Mouse (Mus musculus) C2C12 (cell line): ENCODE data around the gene Spata13. TPM values are rescaled to one million over a fixed set of nuclear protein-coding genes. Genes with fewer than 3 reads are reported as not detected.

Source experiments
- H3K27me3 ChIP-seq: one replicate; pipeline ENCODE4 v1.6.1; 2011; ENCODE audit not compliant: control insufficient read depth, insufficient read depth, insufficient read length
- H3K36me3 ChIP-seq: one replicate; pipeline ENCODE4 v1.6.1; 2011; ENCODE audit not compliant: control insufficient read depth, insufficient read depth
- H3K4me3 ChIP-seq: one replicate; pipeline ENCODE4 v1.5.1; 2011; ENCODE audit warnings: mild to moderate bottlenecking, control low read depth; ENCODE audit not compliant: poor library complexity, insufficient read depth, severe bottlenecking
- H3K79me2 ChIP-seq: one replicate; pipeline ENCODE4 v1.6.1; 2011; ENCODE audit not compliant: control insufficient read depth, insufficient read depth
- H3K79me3 ChIP-seq: one replicate; pipeline ENCODE4 v1.6.1; 2011; ENCODE audit warnings: low read depth, control low read depth
- H3ac ChIP-seq: one replicate; pipeline ENCODE3; 2011; ENCODE audit warnings: low read depth; ENCODE audit not compliant: control insufficient read depth, insufficient read length
- CEBPB ChIP-seq: IDR thresholded peaks from one replicate; pipeline ENCODE4 v1.6.1; 2011; ENCODE audit warnings: low read depth, mild to moderate bottlenecking, control low read depth, moderate library complexity
- CTCF ChIP-seq: IDR thresholded peaks from one replicate; pipeline ENCODE4 v1.5.1; 2011; ENCODE audit not compliant: control insufficient read depth, insufficient read depth, insufficient read length
- FOSL1 ChIP-seq: IDR thresholded peaks from one replicate; pipeline ENCODE4 v1.8.0; 2011; ENCODE audit warnings: mild to moderate bottlenecking, low read length; ENCODE audit not compliant: poor library complexity, insufficient read depth, severe bottlenecking
- MAX ChIP-seq: IDR thresholded peaks from one replicate; pipeline ENCODE4 v1.6.1; 2011; ENCODE audit warnings: mild to moderate bottlenecking, control low read depth
- MYOD1 ChIP-seq: IDR thresholded peaks from one replicate; pipeline ENCODE4 v1.6.1; 2011; ENCODE audit warnings: low read depth; ENCODE audit not compliant: control insufficient read depth, insufficient read length
- MYOG ChIP-seq: IDR thresholded peaks from one replicate; pipeline ENCODE4 v1.6.1; 2011; ENCODE audit not compliant: control insufficient read depth, insufficient read length; ENCODE audit errors: extremely low read depth
- USF1 ChIP-seq: IDR thresholded peaks from one replicate; pipeline ENCODE4 v1.6.1; 2011; ENCODE audit warnings: low read depth, mild to moderate bottlenecking, control low read depth, moderate library complexity
- polyA plus RNA-seq: library from polyadenylated mRNA; unstranded; fragments of >200 nt; fragmentation: generic; extraction: Trizol; gene quantifications from one replicate; pipeline ENCODE4 v1.2.1, GENCODE M21; 2012; ENCODE audit warnings: missing spikeins

The Spata13 gene
- polyA plus RNA-seq, 1 experiment, result 0.40 TPM

GRCm38 (mm10) chr14:60711590-60712288 is 77.9 kb downstream of the Spata13 start:
- Histone ChIP-seq H3K79me2 (no peaks in the 10 kb centered on the region), H3ac (no peak overlapping the region), H3K4me3 (no peak overlapping the region), H3K27me3 (peaks cover 10% of the 10 kb centered on the region), H3K79me3 (no peaks in the 10 kb centered on the region), H3K36me3 (no peaks in the 10 kb centered on the region)
- no peak for TF ChIP-seq MYOD1
- no peak for TF ChIP-seq CEBPB
- no peak for TF ChIP-seq MYOG
- TF ChIP-seq FOSL1, result no peak
- TF ChIP-seq CTCF, result no peak
- no peak for TF ChIP-seq USF1
- TF ChIP-seq MAX, result no peak

GRCm38 (mm10) chr14:60712289-60712830 is 78.6 kb downstream of the Spata13 start:
- Histone ChIP-seq H3K79me2 (no peaks in the 10 kb centered on the region), H3K79me3 (no peaks in the 10 kb centered on the region), H3K27me3 (peaks cover 10% of the 10 kb centered on the region), H3K4me3 (no peak overlapping the region), H3ac (no peak overlapping the region), H3K36me3 (no peaks in the 10 kb centered on the region)
- TF ChIP-seq MYOD1, result no peak
- no peak for TF ChIP-seq USF1
- TF ChIP-seq CEBPB, result no peak
- no peak for TF ChIP-seq MAX
- no peak for TF ChIP-seq MYOG
- TF ChIP-seq CTCF, result no peak
- no peak for TF ChIP-seq FOSL1

- TF ChIP-seq MYOD1 (no peak), CEBPB (no peak), USF1 (no peak), MAX (no peak), MYOG (no peak), FOSL1 (no peak), CTCF (no peak)
- no peaks in the 10 kb centered on the region for H3K36me3 ChIP-seq
- H3K4me3 ChIP-seq, result no peak overlapping the region
- no peaks in the 10 kb centered on the region for H3K27me3 ChIP-seq
- no peaks in the 10 kb centered on the region for H3K79me2 ChIP-seq
- no peaks in the 10 kb centered on the region for H3K79me3 ChIP-seq
- no peak overlapping the region for H3ac ChIP-seq
Observed at GRCm38 (mm10) chr14:60715686-60716085, 81.9 kb downstream of the Spata13 start.

GRCm38 (mm10) chr14:60721304-60721703 is 87.5 kb downstream of the Spata13 start:
- no peaks in the 10 kb centered on the region for H3K79me3 ChIP-seq
- H3K4me3 ChIP-seq, result no peak overlapping the region
- TF ChIP-seq FOSL1, result no peak
- TF ChIP-seq USF1, result no peak
- no peaks in the 10 kb centered on the region for H3K27me3 ChIP-seq
- H3K36me3 ChIP-seq, result no peaks in the 10 kb centered on the region
- H3K79me2 ChIP-seq, result no peaks in the 10 kb centered on the region
- no peak overlapping the region for H3ac ChIP-seq

- no peak overlapping the region for H3ac ChIP-seq
- no peaks in the 10 kb centered on the region for H3K79me2 ChIP-seq
- H3K79me3 ChIP-seq, result no peaks in the 10 kb centered on the region
- TF ChIP-seq CEBPB, result no peak
- TF ChIP-seq MAX, result no peak
- TF ChIP-seq FOSL1, result no peak
- no peak for TF ChIP-seq MYOG
- TF ChIP-seq MYOD1, result no peak
- TF ChIP-seq CTCF, result no peak
- no peak for TF ChIP-seq USF1
- no peaks in the 10 kb centered on the region for H3K36me3 ChIP-seq
- no peaks in the 10 kb centered on the region for H3K27me3 ChIP-seq
- no peak overlapping the region for H3K4me3 ChIP-seq
Observed at GRCm38 (mm10) chr14:60721938-60722337, 88.1 kb downstream of the Spata13 start.

- no peak for TF ChIP-seq CTCF
- no peak for TF ChIP-seq CEBPB
- no peak for TF ChIP-seq MYOD1
- TF ChIP-seq USF1, result no peak
- TF ChIP-seq FOSL1, result no peak
- TF ChIP-seq MAX, result no peak
- TF ChIP-seq MYOG, result no peak
- Histone ChIP-seq H3K79me2 (no peaks in the 10 kb centered on the region), H3K27me3 (no peaks in the 10 kb centered on the region), H3K36me3 (no peaks in the 10 kb centered on the region), H3K4me3 (no peak overlapping the region), H3K79me3 (no peaks in the 10 kb centered on the region), H3ac (no peak overlapping the region)
Observed at GRCm38 (mm10) chr14:60726091-60726490, 92.3 kb downstream of the Spata13 start.
